Mouse (Mus musculus) heart, postnatal 10 days (tissue): ENCODE results near the gene Arhgdig. TPM values are rescaled to one million over a fixed set of nuclear protein-coding genes. Genes with fewer than 3 reads are reported as not detected.

Experiments used
- DNase-seq, 2 experiments: peaks; one replicate each; pipeline ENCODE4 v3.0.0; 2021
- intact Hi-C: fragments of 180-260 bp; cut with DNase I; formaldehyde crosslinking; loops from one replicate; pipeline ENCODE4 v1.15.1; 2025
- total RNA-seq, 2 experiments: library from RNA; stranded (reverse); gene quantifications; 2 replicates each; pipeline ENCODE4 v1.2.3; 2021

Arhgdig gene
- 1 to 10 TPM; 1.6 to 1.7 TPM for total RNA-seq

DNA sequence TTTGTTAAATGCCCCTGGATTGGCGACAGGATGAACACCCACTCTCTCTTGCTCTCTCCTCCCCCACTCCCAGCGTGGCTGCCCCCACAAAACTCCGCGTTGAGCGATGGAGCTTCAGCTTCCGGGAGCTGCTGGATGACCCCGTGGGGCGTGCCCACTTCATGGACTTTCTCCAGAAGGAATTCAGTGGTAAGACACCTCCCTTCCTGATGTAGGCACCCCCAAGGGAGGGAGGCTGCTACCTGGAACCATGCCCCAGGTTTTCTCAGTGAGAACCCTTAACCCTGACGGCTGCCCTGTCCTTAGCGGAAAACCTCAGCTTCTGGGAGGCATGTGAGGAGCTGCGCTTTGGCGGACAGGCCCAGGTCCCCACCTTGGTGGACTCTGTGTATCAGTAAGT is at the start of gene Arhgdig:
Gene Arhgdig, minus strand, starts transcription at position 101 of the 400 bp plus-strand sequence.
- no peak for DNase-seq
- intact Hi-C loops: no loop called here

DNA sequence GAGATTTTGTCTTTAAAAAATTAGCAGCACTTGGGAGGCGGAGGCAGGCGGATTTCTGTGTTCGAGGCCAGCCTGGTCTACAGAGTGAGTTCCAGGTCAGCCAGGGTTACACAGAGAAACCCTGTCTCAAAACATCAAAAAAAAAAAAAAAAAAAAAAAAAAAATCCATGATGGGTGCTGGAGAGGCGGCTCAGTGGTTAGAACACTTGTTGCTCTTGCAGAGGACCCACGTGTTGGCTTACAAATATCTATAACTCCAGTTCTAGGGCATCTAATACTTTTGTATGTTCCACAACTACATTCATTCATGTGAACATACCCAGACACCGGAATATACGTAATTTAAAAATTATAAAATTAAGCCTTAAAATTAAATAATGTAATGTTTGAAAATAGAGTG is 47.7 kb upstream of the Arhgdig start:
- DNase-seq: no peak
- intact Hi-C loops: no loop called here

DNA sequence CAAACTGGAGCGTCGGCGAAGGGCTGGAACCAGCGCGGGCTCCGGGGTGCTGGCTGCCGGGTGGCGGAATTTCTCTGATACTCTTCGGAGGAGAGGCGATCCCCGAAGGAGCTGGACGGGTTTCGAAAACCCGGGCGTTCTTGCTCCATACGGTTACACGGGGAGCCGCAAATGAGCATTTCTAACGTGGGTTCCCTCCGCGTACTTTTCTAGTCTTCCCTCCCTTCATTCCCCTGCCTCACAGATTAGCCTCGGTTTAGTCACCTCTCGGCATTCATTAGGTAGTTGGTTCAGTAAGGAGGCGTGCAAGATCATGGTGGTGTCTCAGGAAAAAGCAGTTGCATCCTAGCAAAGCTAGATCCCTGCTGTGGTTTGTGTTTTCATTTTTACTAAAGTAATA is 45.8 kb upstream of the Arhgdig start:
- intact Hi-C loops: no loop called here
- no peak for DNase-seq

DNA sequence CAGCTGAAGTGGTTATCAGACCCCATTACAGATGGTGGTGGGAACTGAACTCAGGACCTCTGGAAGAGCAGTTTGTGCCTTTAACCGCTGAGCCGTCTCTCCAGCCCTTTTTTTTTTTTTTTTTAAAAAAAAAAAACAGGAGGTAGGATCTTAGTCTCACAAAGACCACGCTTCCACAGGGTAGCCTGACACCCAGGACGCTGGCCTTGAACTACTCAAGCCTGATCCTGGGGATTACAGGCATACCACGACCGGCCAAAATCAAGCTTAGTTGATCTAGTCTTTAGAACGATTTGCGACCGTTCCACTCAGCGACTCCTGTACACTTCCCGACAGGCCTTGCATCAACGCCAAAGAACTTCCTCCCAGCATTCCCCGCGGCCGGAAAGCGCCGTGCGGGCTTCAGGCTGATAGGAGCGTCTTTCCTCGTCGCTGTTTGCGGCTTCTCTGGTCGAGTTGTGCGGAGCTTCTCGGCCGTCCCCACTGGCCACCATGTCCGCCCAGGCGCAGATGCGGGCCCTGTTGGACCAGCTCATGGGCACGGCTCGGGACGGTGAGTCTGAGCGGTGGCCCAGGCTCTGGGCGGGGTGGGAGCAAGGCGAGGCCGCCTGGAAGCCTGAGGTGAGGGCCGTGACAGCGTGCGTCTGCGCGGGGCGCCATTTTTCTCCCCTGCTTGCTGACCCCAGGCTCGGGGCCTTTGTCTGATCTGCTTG is 45.1 kb upstream of the Arhgdig start, which contains the start of gene Luc7l:
Gene Luc7l, plus strand, starts transcription at position 358 of the 713 bp plus-strand sequence.
- intact Hi-C loops: no loop called here
- DNase-seq: peak; percentile 96 to 98

DNA sequence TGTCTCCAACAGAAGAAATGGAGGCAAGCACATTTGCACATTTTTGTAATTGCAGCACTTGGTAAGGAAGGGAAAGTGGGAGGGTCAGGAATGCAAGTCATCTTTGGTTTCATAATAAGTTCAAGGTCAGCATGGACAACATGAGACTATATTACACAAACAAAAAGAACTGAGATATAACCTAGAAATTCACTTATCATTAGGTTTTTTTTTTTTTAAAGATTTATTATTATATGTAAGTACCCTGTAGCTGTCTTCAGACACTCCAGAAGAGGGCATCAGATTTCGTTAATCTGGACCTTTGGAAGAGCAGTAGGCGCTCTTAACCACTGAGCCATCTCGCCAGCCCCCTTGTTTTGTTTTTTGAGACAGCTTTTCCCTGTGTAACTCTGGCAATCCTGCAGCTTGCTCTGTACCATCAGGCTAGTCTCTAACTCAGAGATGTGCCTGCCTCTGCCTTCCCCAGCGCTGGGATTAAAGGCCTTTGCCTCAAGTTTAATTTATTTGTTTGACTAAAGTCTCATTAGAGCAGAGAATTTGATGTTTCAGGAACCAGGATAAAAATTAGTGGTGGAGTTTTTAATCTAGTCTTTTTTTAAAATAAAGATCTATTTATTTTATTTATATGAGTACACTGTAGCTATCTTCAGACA is 44.4 kb upstream of the Arhgdig start:
- no peak for DNase-seq
- intact Hi-C loops: no loop called here

DNA sequence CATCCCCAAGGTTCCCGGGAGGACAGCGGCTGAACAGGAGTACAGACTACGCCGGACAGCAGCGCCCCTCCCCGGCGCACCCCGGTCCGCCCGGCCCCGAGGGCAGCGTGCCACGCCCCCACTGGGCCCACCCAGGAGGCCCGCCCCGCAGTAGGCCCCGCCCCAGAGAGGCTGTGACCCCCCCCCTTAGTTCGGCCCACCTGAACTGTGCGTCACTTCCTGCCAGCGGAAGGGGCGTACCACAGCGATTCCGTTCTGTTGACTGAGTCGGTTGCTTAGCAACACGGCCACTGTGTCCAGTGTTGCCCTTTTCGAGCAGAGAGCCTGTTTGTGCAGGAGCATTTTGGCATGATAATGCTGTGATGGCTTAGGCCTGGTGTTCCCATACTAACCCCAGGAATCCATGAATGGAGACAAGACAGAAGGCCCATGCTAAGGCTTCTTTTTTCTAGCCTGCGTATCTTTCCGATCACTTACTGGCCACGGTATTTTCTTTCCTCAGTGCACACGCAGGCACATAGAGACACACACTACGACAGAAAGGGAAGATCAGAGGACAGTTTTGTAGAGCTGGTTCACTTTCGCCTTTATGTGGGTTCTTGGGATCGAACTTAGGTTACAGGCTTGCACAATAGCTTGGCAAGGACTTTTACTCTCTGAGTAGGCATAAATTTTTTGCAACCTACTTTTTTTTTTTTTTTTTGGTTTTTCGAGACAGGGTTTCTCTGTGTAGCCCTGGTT is 36.7 kb upstream of the Arhgdig start, which contains the start of gene Fam234a:
Gene Fam234a, minus strand, starts transcription at position 142 of the 741 bp plus-strand sequence.
- intact Hi-C loops: loop anchor here (5.0 kb wide), 2 partner anchors 122 to 958 kb away; partner anchors contain the start of genes Lemd2 and Mrpl28
- peak; percentile 97 for DNase-seq

DNA sequence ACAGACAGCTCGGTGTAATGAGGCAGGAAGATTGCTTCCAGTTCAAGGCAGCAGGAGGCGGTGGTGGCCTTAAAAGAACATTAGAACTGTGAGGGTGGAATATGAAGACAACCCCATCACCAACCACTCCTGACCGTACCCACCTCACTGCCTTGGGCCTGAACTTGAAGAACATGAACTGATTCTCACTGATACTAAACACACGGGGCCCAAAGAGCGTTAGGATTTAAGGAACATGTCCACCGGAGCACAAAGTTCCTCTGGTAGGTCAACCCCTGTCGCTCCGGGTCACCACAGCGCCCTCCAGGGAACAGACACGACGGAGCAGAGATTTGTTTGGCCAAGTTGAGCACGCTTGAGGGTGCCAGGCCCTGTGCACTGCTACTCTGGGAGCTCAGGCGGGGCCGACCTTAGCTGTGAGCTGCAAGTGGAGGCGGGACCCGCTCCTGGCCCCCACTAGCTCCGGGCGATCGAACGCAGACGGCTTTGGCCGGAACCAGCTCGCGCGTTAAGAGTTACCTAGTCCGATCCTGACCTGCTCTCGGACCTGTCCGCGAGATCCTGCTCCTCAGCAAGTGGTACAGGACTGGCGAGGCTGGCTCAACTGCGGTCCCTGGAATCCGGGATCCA is 36.0 kb upstream of the Arhgdig start:
- peak; percentile 83 to 86 for DNase-seq
- intact Hi-C loops: loop anchor here (2.0 to 5.0 kb wide), 3 partner anchors 105 to 959 kb away; partner anchors contain the start of genes Axin1, Lemd2 and Mrpl28

DNA sequence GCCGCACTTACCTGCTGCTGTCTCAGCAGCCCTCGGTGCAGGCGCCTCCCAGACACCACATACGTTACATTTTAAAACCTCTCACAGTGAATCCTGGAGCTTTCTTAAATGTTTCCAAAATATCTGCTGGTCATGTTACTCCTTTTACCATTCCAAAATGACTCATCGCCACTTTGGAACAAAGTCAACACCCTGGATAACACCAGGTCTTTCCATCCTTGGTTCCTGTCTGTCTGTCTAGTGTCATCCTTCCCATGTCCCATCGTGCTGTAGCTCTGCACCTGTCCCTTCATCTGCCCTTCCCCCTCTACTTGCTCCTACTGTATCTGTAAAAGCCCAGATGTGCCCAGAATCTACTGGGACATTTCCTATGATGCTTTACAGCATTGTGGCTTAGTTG is 33.4 kb upstream of the Arhgdig start:
- no peak for DNase-seq
- intact Hi-C loops: loop anchor here (5.0 kb wide), 2 partner anchors 119 to 961 kb away; partner anchors contain the start of genes Lemd2 and Mrpl28

DNA sequence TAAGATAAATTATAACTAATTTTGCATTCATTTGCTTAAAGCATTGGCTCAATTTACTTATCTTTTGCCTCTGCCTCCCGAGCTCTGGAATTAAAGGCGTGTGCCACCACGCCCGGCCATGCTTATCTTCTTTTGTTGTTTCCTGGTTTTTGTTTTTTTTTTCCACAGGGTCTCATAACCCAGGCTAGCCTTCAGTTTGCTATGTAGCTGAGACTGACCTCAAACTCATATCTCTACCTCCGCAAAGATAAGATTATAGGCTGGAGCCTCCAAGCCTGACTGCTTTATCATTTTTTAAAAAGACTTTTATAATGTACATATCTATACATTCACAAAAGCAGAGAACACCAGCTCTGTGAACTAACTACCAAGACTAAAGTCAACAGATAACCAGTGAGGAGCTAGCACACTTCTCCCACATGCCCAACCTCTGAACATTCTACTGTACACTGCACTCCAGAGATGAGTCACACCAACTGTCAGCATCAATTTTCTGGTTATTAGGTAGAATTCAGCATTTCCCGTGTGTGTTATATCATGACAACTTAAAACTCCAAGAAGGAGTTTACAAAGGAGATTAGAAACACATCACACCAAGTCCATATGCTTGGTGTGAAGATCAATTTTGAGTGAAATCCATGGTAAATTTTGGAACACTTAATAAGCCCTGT is 32.7 kb upstream of the Arhgdig start:
- DNase-seq: no peak
- intact Hi-C loops: loop anchor here (5.0 kb wide), 2 partner anchors 118 to 962 kb away; partner anchors contain the start of genes Lemd2 and Mrpl28

DNA sequence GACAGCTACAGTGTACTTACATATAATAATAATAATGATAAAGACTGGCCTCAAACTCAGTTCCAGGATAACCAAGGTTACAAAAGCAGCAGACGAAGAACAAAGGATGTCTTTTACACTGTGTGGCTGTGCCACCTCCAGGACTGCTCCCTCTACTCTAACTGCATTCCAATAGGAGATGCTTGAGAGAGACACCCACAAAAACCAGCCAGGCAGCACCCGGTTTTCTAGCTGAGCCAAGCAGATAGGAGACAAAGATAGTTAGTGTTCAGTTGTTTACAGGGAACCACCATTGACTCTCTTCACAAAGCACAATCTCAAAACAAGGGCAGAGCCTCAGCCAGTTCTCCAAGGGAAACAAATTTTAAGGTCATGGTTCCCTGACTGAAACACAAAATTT is 32.0 kb upstream of the Arhgdig start:
- intact Hi-C loops: no loop called here
- DNase-seq: no peak

DNA sequence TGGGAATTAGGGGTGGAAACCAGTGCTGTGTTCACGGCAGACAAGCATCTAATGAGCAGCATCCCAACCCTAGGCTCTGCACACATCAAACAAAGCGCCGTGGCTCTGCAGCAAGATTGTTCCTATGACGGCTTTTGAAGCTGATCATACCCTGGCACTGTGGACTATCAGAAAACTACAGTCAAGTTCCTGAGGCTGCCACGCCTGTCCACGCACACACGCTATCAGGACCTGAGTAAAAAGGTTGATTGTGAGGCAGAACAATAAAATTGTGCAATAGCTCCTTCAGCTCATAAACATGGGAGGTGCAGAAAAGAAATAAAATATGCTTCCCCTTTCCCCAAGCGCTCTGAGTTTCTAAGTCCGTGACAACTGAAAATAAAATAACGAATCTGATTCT is 30.1 kb upstream of the Arhgdig start:
- intact Hi-C loops: no loop called here
- no peak for DNase-seq

DNA sequence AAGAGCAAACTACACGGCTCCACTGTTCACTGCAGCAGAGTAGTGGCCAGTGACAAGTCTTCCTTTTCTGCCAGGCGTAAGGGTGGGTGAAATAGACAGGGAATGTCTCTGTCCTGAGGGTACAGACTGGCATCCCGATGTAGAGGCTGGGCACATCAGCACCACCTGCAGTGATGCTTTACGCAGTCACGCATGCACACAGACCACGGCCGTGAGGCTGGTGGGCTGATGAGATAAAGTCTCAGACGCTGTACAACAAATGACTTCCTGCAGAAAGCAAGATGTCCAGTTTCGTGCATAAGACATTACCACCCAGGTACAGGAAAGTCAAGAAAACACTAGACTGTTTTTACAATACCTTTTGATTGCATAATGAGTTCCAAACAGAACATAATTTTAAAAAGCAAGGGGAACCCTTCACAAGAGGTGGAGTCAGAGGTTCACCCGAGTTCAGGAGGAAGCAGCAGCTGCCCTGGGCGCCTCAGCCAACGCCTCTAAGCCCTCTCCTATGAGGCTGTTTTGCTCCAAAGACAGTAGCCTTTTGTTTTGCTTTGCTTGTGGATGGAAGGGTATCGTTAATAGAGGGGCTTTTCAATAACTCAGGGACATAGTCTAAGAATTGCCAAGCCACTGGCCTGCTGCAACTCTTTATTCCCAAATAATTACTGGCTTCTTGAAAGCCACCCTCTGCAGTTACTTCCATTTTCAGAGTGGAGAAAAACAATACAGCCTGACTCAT is 27.7 kb upstream of the Arhgdig start:
- DNase-seq: peak in 1 of 2 experiments; percentile 38
- intact Hi-C loops: no loop called here

DNA sequence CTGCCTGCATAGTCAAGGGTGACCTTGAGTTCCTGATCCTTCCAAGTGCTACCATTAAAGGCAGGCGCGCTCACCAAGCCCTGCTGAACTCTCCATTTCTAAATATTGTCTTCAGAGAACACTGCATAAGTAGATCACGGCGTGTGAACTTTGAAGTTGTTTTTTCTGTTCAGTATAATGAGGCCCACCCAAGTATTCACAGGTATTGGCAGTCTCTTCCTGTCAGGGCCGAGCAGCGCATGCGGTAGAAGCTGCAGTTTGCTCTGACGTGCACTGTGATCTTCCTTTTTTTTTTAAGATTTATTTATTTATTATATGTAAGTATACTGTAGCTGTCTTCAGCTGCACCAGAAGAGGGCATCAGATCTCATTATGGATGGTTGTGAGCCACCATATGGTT is 26.8 kb upstream of the Arhgdig start:
- intact Hi-C loops: no loop called here
- no peak for DNase-seq

DNA sequence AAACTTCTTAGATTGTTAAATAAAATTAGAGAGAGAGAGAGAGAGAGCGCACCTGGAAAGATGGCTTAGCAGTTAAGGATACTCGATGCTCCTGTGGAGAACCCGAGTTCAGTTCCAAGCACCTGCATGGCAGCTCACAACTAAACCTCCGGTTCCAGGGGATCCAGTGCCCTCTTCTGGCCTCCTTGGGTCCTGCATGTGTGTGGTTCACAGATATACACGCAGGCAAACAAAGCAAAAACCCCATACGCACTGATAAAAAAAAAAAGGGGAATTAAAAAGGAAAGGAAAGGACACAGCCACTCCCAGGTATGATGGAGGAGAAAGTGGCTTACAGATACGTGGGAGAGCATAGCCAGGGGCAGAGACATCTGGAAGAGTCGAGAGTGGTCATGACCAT is 25.3 kb upstream of the Arhgdig start:
- intact Hi-C loops: no loop called here
- DNase-seq: no peak

DNA sequence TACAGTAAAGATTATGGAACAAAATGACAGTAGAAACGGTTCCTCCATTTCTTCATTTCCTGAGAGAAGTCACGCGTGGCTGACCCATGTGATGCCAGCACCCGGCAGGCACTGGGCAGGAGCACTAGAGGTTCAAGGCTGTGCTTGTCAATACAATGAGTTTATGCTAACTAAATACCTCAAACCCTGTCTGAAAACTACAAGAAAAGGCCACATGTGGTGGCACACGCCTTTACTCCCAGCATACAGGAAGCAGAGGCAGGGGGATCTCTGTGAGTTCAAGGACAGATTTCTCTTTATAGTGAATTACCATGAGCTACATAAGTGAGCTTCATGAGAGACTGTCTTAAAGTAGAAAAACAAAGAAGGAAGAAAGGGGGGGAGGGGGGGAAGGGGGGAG is 23.6 kb upstream of the Arhgdig start:
- intact Hi-C loops: no loop called here
- DNase-seq: no peak

DNA sequence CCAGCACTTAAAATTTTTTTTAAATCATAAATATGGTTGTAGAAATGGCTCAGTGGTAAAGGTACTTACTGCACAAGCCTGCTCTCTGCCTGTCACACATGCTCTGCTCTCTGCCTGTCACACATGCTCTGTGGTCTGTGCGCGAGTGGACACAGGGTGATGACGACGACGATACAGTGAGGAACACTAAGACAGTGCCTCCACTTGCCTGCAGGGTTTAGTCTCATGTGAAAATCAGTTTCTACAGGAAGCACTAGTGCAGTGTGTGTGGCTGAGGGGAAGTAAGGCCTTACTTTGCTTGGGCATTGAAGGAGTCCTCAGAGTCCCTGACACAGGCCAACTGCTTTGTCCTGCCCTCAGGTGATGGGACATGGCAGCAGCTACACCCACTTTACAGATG is 22.2 kb upstream of the Arhgdig start:
- intact Hi-C loops: no loop called here
- no peak for DNase-seq

DNA sequence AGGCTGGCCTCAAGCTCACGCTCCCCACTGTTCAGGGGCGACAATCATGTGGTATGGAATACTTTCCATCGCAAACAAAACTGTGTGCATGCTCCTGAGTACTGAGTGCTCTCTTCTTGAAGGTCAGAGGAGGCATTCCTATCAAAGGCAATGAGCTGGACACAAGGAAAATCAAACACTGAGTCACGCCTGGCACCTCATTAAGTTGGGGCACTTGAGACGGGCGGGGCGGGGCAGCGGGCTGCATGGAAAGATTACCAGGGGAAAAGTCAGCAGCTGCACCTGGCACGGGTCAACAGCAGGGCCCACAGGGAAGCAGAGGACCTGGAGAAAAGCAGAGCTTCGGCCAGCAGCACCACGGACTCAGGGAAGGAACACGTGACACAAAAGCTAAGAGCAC is 17.6 kb upstream of the Arhgdig start:
- no peak for DNase-seq
- intact Hi-C loops: no loop called here

DNA sequence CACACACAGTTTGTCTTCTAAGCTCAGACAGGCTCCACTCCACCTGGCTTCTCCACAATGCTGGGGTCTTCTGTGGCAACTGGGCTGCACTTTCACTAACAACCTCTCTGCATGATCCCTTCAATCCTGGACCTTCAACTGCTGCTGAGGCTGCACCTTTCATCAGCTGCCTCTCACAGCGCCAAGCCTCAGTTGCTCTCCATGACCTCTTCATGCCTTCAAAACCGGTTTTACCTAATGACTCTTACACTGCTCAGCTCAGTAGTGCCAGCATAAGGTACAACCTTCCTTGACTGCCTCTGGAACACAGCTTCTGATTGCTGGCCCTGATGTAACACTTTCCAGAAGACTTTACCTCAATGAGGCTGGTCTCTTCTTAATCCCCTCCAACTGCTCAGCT is 13.9 kb upstream of the Arhgdig start:
- intact Hi-C loops: no loop called here

DNA sequence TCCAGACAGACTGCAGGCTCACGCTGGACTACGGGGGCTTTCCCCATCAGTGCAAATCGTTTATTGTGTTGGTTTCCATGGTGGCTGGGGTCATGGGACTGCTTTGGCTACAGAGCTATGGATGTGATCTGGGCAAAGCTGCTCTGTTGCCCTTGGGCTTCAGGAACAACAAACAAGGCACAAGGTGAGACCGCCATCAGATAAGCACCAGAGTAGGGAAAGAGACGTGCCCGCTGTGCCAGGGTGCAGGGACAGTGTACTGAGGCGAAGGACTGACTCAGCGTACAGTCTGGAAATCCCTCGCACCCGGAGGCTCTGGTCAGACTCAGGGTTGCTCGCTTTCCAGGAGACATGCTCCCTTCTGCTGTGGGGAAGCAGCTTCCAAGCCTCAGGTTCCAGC is 5.1 kb upstream of the Arhgdig start:
- intact Hi-C loops: no loop called here
- no peak for DNase-seq

More for the DNA sequence above, 13.9 kb upstream of the Arhgdig start:
- DNase-seq: no peak

DNA sequence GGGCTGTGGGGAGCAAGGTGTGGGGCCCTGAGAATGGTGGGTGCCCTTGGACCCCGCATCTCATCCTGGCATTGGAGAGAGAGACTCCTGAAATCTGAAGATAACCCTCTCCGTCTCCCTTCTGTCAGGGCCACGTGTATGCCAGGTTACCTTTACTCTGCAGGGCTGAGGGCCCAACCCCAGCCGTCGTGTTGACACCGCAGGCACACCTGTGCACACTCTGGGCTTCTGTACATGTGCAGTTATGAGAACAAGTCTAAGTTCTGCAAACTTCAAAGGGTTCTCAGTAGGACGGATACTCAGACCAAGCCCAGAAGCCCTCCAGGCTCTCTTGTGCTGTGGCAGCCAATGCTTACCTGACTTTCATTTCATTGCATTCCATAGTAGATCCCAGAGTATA is 4.7 kb upstream of the Arhgdig start:
- intact Hi-C loops: no loop called here
- no peak for DNase-seq
